Mouse (Mus musculus): ENCODE measurements around the gene Olfr1418.

Olfr1418 gene

GRCm38 (mm10) chr19:11810856-11811255, 50.0 kb downstream of the Olfr1418 start:
- DNase-seq (ENCODE audit: low spot score) = no peak

- no peak for DNase-seq (ENCODE audit: low spot score)
Observed at GRCm38 (mm10) chr19:11810003-11810758, 50.7 kb downstream of the Olfr1418 start.

- no peak for DNase-seq (ENCODE audit: low spot score)
Observed at GRCm38 (mm10) chr19:11808452-11808851, 52.4 kb downstream of the Olfr1418 start.

- DNase-seq (ENCODE audit: low spot score) = no peak
Observed at GRCm38 (mm10) chr19:11807822-11808221, 53.0 kb downstream of the Olfr1418 start.

GRCm38 (mm10) chr19:11807251-11807650, 53.6 kb downstream of the Olfr1418 start:
- no peak for DNase-seq (ENCODE audit: low spot score)

- DNase-seq (ENCODE audit: low spot score) = no peak
Observed at GRCm38 (mm10) chr19:11804423-11804822, 56.4 kb downstream of the Olfr1418 start.
